Mouse (Mus musculus): ENCODE results near the gene Map4k5. TPM values are rescaled to one million over a fixed set of nuclear protein-coding genes. Genes with fewer than 3 reads are reported as not detected.
A peak's percentile ranks its signal among the peaks of the same experiment; 100 is the strongest.

Gene Map4k5
- total RNA-seq, 2 experiments from 2014 or later: 28.7 to 30.1 TPM

DNA sequence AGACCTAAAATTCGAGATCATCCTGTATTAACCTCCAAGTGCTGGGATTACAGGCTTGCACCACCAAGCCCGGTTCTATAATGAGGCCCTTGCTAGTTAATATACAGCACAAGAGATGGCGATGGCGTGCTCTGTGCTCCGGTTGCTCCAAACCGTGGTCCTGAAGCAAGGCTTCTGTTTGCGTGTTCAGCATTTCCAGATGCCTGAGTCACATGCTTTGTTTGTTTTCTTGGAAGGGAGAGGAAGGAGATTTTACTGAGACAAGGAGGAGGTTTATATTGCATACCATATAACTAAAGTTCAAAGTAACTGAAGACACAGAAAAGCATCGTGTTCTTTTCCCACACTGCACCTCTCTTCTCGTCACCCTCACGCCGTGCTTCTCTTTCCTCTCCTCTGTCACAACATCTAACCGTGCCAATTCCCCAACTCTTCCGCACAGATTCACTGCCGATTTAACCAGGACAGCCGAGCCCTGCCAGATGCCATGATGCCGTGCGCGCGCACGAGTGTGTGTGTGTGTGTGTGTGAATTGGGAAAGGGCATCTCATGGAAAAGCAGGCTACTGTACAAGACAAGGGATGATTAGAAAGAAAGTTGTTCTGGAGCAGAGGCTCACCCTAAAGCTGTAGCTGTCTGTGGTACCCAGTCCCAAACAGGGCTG, 132.1 kb downstream of the Map4k5 start:
- intact Hi-C loops (cut with DNase I): no loop called here
- no peak for DNase-seq

DNA sequence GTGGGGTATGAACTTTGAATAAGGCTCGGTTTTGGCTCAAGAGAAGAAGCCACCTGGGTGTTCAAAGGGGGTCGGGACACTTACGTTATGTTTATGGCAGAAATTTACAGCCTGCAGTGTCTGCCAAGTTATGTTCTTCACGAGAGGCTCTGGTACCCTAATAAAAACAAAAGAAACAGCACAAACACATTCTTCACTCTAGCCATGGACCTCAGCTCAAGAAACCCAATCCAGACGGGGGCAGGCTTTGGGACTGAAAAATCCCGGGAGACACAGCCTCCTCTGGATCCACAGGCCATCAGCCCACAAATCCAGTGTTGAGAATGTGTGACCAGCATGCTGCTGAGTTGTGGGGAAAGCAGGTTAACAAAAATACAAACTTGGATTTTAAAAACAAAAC, 133.0 kb downstream of the Map4k5 start:
- intact Hi-C loops (cut with DNase I): no loop called here
- no peak for DNase-seq

DNA sequence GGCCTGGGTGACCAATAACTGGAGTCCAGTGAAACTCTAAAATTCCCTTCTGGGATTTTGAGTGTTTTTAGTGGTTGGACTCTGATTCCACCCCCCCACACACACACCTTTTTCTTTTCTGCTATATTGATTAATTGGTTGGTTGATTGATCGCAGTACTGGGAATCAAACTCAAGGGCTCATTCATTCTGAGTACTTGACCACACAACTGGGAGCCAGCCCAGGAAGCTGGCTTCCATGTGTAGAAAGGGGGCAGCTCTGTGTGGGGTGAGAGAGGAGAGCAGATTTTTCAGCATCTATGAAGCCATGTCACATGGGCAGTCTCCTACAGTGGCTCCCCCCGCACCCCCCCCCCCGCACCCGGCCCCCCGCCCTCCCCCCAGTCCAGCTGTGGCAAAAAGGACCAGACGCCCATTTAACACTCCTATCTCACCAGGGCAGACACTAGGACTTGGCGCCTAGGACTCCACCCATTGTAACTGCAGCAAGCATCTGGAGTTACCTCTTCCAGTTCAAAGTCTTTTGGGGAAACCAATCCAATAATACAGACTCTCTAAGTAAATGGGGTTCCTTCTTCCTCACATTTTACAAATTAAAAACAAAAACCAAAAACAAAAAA, 133.6 kb downstream of the Map4k5 start:
- intact Hi-C loops (cut with DNase I): loop anchor here (5.0 to 10.0 kb wide), 3 partner anchors 48 to 385 kb away; no protein-coding TSS in a partner anchor

DNA sequence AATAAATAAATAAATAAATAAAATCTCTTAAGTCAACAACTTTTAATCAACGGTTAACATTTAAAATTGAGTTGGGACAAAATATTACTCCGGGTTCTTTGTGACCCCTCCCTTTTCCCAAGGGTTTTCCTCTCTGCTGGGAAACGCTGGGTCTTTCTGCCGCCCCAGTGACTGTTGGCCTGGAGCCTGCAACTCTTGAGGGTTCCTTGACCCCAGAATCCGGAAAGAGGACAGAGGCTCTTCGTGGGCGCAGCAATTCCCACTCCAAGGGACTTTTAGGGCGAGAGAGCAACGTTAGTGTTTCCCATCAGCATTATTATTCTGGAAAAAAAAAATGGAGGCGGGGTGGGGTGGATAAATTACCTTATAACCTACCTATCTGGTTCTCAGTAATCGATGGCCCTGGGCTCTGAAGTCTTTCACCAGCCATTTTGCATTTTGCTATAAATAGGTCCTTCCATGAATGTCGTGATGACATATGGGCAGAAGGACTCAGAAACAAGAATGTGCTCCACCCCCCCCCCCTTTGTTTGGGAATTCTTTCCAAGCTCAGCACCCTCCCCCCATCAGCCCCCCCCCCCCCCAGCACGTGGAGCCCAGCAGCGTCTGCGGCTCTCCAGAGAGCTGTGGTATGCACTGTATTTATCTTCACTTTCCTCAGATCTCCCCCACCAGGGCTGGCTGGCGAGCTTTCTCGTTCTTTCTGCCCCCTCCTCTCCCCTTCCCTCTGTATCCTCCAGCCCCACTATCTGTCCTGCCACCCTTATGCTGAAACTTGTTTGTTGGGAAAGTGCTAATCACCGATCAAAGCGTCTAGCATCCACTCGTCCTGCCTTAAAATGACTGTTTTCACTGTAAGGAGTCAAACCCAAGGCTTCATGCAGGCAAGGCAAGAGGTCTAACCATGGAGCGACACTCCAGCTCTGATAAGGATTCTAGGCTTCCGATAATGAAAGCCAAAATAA, 134.5 kb downstream of the Map4k5 start:
- DNase-seq: peak; percentile 18 to 45
- intact Hi-C loops (cut with DNase I): loop anchor here (1.0 to 10.0 kb wide), 4 partner anchors 49 to 386 kb away; partner anchors contain the start of gene Map4k5

More for the DNA sequence above, 133.6 kb downstream of the Map4k5 start:
- DNase-seq: no peak

DNA sequence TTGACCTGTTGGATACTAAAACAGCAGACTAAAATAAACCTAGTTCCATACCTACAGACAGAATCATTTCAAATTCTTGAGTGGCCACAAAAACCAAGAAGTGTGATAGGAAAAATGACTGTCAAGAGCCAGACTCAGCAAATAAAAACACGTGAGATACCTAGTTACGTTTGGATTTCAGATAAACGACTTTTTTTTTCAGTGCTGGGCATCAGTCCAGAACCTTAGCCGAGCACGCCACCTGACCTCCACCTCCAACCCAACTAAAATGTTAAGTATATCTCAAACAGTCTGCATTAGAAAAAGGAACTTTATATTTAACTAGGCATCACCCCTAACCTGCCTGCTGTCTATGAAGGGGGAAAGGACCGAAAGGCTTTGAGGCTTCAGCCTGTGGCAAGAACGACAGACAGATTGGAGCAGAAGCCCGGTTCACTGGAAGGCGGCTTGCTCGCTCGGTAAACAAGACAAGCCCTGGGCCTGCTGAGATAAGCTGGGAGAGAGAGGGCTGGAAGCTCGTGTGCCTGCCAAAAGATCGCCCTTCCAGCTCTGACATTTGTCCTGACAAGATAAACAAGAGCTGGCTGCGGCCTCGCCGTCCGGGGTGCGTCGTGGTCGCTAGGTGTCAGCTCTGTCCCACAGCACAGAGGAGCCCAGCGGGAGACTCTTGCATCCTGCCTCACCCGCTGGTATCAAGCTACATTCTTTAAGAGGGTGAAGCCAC, 135.4 kb downstream of the Map4k5 start:
- intact Hi-C loops (cut with DNase I): loop anchor here (1.0 to 10.0 kb wide), 4 partner anchors 50 to 387 kb away; partner anchors contain the start of gene Map4k5
- peak; percentile 83 to 84 for DNase-seq

DNA sequence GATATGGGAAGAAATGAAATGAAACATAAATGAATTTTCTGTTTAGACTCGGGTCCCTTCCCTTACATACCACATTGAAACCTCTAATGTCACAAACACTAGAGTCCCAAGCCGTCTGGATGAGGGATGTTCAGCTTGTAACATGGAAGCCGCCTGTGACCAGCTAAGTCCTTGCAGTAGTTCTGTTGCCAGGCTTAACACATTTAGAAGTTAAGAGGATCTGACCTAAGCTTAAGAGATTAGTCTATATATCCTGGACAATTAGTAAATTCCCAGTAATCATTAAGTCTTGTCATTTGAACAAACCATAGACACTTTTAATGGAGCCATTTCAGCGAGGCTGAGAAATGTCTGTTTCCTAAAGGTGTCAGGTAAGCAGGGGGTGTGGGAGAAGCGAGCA, 137.0 kb downstream of the Map4k5 start:
- DNase-seq: no peak
- intact Hi-C loops (cut with DNase I): loop anchor here (5.0 to 10.0 kb wide), 3 partner anchors 51 to 389 kb away; no protein-coding TSS in a partner anchor

DNA sequence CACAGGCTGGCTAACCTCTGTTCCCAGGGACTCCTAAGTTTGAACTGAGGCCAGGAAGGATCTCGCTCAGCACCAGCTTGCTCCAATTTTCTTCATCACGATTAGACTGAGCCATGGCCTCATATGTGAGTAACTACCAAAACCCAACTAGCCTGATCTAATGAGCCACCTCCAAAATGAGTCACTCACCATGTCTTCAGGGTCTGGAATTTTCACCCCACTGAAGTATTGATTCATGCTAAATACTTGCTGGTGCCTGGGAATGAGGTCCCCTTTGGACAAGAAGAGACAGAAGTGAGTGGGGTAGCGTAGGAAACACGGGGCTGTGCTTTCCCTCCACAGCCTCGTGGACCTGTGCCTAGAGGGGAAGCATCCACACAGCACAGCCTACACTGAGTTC, 139.1 kb downstream of the Map4k5 start:
- DNase-seq: no peak
- intact Hi-C loops (cut with DNase I): loop anchor here (10.0 kb wide), 1 partner anchor 391 kb away; no protein-coding TSS in a partner anchor

Small RNA genes within 50 kb of the gene (microRNA-seq; reads per million reads assigned to microRNA genes)
- 0 reads per million in 2 experiments for gene Mir681

Other genes with a start within 250 kb of the Map4k5 start
- gene Sos2, start 211.3 kb downstream of the Map4k5 start, total RNA-seq (2021): 10 to 100 TPM; 30.4 to 35.3 TPM
- gene L2hgdh, start 168.3 kb downstream of the Map4k5 start, total RNA-seq (2021): 10 to 100 TPM; 30.0 to 30.2 TPM
- gene Atp5s, start 168.2 kb downstream of the Map4k5 start, total RNA-seq (2021): 10 to 100 TPM; 19.4 to 21.3 TPM
- gene Cdkl1, start 101.9 kb downstream of the Map4k5 start, total RNA-seq (2021): 1 to 10 TPM; 5.3 to 5.9 TPM
- gene Atl1, start 586 bp downstream of the Map4k5 start, total RNA-seq (2021): 1 to 10 TPM; 4.0 to 6.1 TPM
- gene Sav1, start 93.8 kb upstream of the Map4k5 start, total RNA-seq (2021): 10 to 100 TPM; 30.0 to 31.4 TPM
- gene Nin, start 220.5 kb upstream of the Map4k5 start, total RNA-seq (2021): 10 to 100 TPM; 21.8 to 26.1 TPM

All from heart, postnatal 14 days (tissue).